Mouse (Mus musculus): Measurements from ENCODE around the gene Ephx4. TPM values are rescaled to one million over a fixed set of nuclear protein-coding genes. Genes with fewer than 3 reads are reported as not detected.
"Not testable (repeated sequence)": the region's sequence is repeated elsewhere in the genome, so short reads cannot be mapped to it uniquely, and the experiment has no call there.

Ephx4 gene
- total RNA-seq (2022), result 10 to 100 TPM; 51.5 to 63.5 (median 55.6) TPM

- no peak for DNase-seq (ENCODE audit: low spot score in 2 of 2)
These were observed at the start of gene Ephx4 for GRCm38 (mm10) chr5:107402436-107402835. Ephx4 (plus strand) TSS chr5:107402736.

GRCm38 (mm10) chr5:107353981-107354380 is 48.6 kb upstream of the Ephx4 start:
- DNase-seq (ENCODE audit: low spot score in 2 of 2), result no peak

GRCm38 (mm10) chr5:107355801-107356200 is 46.7 kb upstream of the Ephx4 start:
- DNase-seq (ENCODE audit: low spot score in 2 of 2), result no peak

GRCm38 (mm10) chr5:107357723-107358122 is 44.8 kb upstream of the Ephx4 start:
- no peak for DNase-seq (ENCODE audit: low spot score in 2 of 2)

- DNase-seq (ENCODE audit: low spot score in 2 of 2), result peak; percentile 83 to 86
These were observed 43.0 kb upstream of the Ephx4 start for GRCm38 (mm10) chr5:107359395-107360053.

- DNase-seq (ENCODE audit: low spot score in 2 of 2), result no peak
These were observed 42.3 kb upstream of the Ephx4 start for GRCm38 (mm10) chr5:107360054-107360730.

GRCm38 (mm10) chr5:107370040-107370439 is 32.5 kb upstream of the Ephx4 start:
- DNase-seq (ENCODE audit: low spot score in 2 of 2), result no peak

- no peak for DNase-seq (ENCODE audit: low spot score in 2 of 2)
These were observed 31.2 kb upstream of the Ephx4 start for GRCm38 (mm10) chr5:107371335-107371734.

- no peak for DNase-seq (ENCODE audit: low spot score in 2 of 2)
These were observed 29.3 kb upstream of the Ephx4 start for GRCm38 (mm10) chr5:107373256-107373655.

- not testable (repeated sequence) for DNase-seq (ENCODE audit: low spot score in 2 of 2)
These were observed 16.1 kb upstream of the Ephx4 start for GRCm38 (mm10) chr5:107386448-107386847.

- DNase-seq (ENCODE audit: low spot score in 2 of 2), result no peak
These were observed 14.7 kb upstream of the Ephx4 start for GRCm38 (mm10) chr5:107387788-107388187.

- DNase-seq (ENCODE audit: low spot score in 2 of 2), result no peak
These were observed 13.2 kb upstream of the Ephx4 start for GRCm38 (mm10) chr5:107389373-107389772.

- no peak for DNase-seq (ENCODE audit: low spot score in 2 of 2)
These were observed 8.1 kb upstream of the Ephx4 start for GRCm38 (mm10) chr5:107394437-107394836.

- DNase-seq (ENCODE audit: low spot score in 2 of 2), result peak in 1 of 2 experiments; percentile 42
These were observed 743 bp downstream of the Ephx4 start for GRCm38 (mm10) chr5:107403011-107403946.

- peak; percentile 62 to 74 for DNase-seq (ENCODE audit: low spot score in 2 of 2)
These were observed 1.6 kb downstream of the Ephx4 start for GRCm38 (mm10) chr5:107403947-107404684.

- DNase-seq (ENCODE audit: low spot score in 2 of 2), result peak; percentile 46 to 69
These were observed 2.8 kb downstream of the Ephx4 start for GRCm38 (mm10) chr5:107405361-107405760.

- DNase-seq (ENCODE audit: low spot score in 2 of 2), result no peak
These were observed 7.8 kb downstream of the Ephx4 start for GRCm38 (mm10) chr5:107410305-107410704.

- DNase-seq (ENCODE audit: low spot score in 2 of 2), result peak in 1 of 2 experiments; percentile 41
These were observed 8.8 kb downstream of the Ephx4 start for GRCm38 (mm10) chr5:107411326-107411725.

GRCm38 (mm10) chr5:107412285-107412684 is 9.7 kb downstream of the Ephx4 start:
- DNase-seq (ENCODE audit: low spot score in 2 of 2), result no peak

- DNase-seq (ENCODE audit: low spot score in 2 of 2), result peak in 1 of 2 experiments; percentile 40
These were observed 12.6 kb downstream of the Ephx4 start for GRCm38 (mm10) chr5:107415098-107415497.

- no peak for DNase-seq (ENCODE audit: low spot score in 2 of 2)
These were observed 19.1 kb downstream of the Ephx4 start for GRCm38 (mm10) chr5:107421676-107422075.
